Mouse (Mus musculus): ENCODE results near the gene Fbrsl1. TPM values are rescaled to one million over a fixed set of nuclear protein-coding genes. Genes with fewer than 3 reads are reported as not detected.

Gene Fbrsl1
- polyA plus RNA-seq, 2 experiments, result 20.8 to 49.8 TPM

DNA sequence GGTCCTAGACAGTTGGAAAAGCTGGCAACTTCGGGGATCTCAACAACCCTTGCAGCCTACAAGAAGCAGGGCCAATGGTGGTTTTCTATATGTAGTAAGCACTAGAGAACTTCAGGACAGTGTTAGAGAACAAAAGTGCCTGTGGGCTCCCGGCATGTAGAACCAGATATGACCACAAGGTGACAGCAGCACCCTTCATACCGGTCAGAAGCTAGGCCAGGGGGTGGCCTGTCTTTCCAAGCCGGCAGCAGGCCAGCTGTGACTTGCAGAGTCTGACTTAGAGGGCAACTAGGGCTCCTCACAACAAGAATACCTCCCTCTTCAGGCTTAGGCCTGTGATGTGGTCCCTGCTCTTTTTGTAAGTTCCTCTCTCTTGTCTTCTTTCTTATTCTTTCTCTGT lies 45.5 kb upstream of the Fbrsl1 start:
- 6% methylated on average over 4 of the region's 4 CpGs for WGBS
- peak; percentile 85 for DNase-seq (ENCODE audit: low spot score)
- Histone ChIP-seq H3K4me3 (replicated peaks; ENCODE audit: low read length) (no peak overlapping the region), H3K36me3 (ENCODE audit: control insufficient read depth, insufficient read depth, low read length) (no peaks in the 10 kb centered on the region), H3K27ac (replicated peaks; ENCODE audit: low read depth, low read length) (no peak overlapping the region), H3K4me2 (replicated peaks; ENCODE audit: low read depth, low read length, severe bottlenecking) (no peak overlapping the region), H3K9me3 (ENCODE audit: control insufficient read depth, low read length) (no peaks in the 10 kb centered on the region), H3K4me1 (ENCODE audit: control insufficient read depth, insufficient read depth, low read length) (peaks cover 3% of the 10 kb centered on the region), H3K27me3 (ENCODE audit: control insufficient read depth, insufficient read depth, low read length) (no peaks in the 10 kb centered on the region), H3K9ac (ENCODE audit: low read depth, low read length, severe bottlenecking) (no peak overlapping the region)
- peak; percentile 86 for ATAC-seq (ENCODE audit: low FRiP score, low read depth)
- no peak for TF ChIP-seq POLR2A (IDR thresholded peaks at IDR 0.05; ENCODE audit: borderline replicate concordance, extremely low read depth, insufficient read depth, insufficient read length)

DNA sequence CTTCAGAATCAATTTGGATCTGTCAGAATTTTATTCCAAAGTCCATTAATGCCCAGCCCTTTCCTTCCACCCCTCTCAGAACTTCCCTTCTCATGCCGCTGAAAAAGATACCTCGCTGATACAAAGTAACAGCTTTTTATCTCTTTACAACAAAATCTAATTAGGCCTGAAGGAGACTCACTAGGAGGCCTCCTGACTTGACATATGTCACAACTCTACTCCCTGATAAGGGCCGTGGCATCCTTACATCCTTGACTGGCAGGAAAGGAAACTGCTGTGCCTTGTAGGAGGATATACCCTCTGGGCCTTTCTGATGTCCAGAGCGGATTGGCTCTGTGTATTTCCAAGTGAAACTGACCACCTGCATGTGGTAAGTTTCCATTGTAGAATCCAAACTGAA lies 41.3 kb upstream of the Fbrsl1 start:
- Histone ChIP-seq H3K9me3 (ENCODE audit: control insufficient read depth, low read length) (no peaks in the 10 kb centered on the region), H3K36me3 (ENCODE audit: control insufficient read depth, insufficient read depth, low read length) (no peaks in the 10 kb centered on the region), H3K4me3 (replicated peaks; ENCODE audit: low read length) (no peak overlapping the region), H3K9ac (ENCODE audit: low read depth, low read length, severe bottlenecking) (no peak overlapping the region), H3K4me2 (replicated peaks; ENCODE audit: low read depth, low read length, severe bottlenecking) (no peak overlapping the region), H3K4me1 (ENCODE audit: control insufficient read depth, insufficient read depth, low read length) (peaks cover 3% of the 10 kb centered on the region), H3K27ac (replicated peaks; ENCODE audit: low read depth, low read length) (no peak overlapping the region), H3K27me3 (ENCODE audit: control insufficient read depth, insufficient read depth, low read length) (no peaks in the 10 kb centered on the region)
- DNase-seq (ENCODE audit: low spot score) (no peak), ATAC-seq (ENCODE audit: low FRiP score, low read depth) (no peak)
- WGBS, result 65% methylated on average over 4 of the region's 4 CpGs
- TF ChIP-seq POLR2A (IDR thresholded peaks at IDR 0.05; ENCODE audit: borderline replicate concordance, extremely low read depth, insufficient read depth, insufficient read length), result no peak

DNA sequence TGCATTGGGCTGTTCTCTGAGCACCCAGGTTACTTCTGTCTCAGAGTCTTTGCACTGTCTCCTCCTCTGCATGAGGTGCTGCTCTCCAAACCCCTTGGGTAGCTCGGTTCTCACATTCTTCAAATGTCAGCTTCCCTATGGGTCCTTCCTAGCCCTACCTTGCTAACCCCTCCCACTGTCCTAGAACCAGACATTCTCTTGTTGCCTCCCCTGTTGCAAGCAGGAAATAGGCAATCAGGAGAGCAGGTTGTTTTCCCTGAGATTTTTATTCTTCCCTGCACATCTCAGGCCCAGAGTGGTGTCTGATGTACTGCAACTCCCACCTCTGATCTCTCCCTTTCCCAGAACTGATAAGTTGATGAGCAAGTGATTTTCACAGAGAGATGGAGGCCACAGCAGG lies 39.6 kb upstream of the Fbrsl1 start:
- DNase-seq (ENCODE audit: low spot score) (no peak), ATAC-seq (ENCODE audit: low FRiP score, low read depth) (no peak)
- H3K36me3 ChIP-seq (ENCODE audit: control insufficient read depth, insufficient read depth, low read length), result no peaks in the 10 kb centered on the region
- no peaks in the 10 kb centered on the region for H3K4me1 ChIP-seq (ENCODE audit: control insufficient read depth, insufficient read depth, low read length)
- no peak for TF ChIP-seq POLR2A (IDR thresholded peaks at IDR 0.05; ENCODE audit: borderline replicate concordance, extremely low read depth, insufficient read depth, insufficient read length)
- 64% methylated on average over 1 of the region's 1 CpGs for WGBS
- H3K27ac ChIP-seq (replicated peaks; ENCODE audit: low read depth, low read length), result no peak overlapping the region
- no peak overlapping the region for H3K4me3 ChIP-seq (replicated peaks; ENCODE audit: low read length)
- H3K27me3 ChIP-seq (ENCODE audit: control insufficient read depth, insufficient read depth, low read length), result no peaks in the 10 kb centered on the region
- H3K4me2 ChIP-seq (replicated peaks; ENCODE audit: low read depth, low read length, severe bottlenecking), result no peak overlapping the region
- H3K9ac ChIP-seq (ENCODE audit: low read depth, low read length, severe bottlenecking), result no peak overlapping the region
- H3K9me3 ChIP-seq (ENCODE audit: control insufficient read depth, low read length), result no peaks in the 10 kb centered on the region

DNA sequence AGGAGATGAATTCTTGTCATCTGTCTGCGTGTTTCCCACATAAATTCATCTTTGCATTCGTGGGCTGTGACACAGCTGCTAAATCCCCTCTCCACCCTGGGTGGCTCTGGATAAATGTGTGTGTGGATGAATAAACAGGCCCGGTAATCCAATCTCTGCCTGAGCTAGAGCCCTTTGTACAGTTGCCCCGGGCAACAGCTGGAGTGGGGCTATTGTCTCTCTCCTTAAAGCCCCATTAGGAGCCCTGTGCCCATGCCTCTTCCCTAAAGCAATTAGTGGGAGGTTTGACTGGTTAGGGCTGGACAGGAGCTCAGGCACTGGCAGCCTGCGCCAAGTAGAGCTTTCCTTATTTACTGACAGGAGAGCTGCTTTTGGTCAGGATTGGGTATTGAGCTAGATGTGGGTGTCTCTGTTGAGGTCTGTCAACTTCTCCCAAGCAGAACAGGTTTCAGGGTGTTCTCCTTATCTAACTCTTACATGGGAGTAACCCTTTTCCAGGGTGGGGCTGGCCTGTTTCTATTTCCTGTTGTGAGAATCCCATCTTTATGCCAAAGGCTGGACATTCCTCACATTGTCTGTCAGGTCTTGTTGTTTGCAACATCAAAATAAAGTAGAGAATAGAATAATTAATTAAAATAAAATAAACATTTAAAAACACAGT lies 38.5 kb upstream of the Fbrsl1 start:
- no peak overlapping the region for H3K27ac ChIP-seq (replicated peaks; ENCODE audit: low read depth, low read length)
- no peak overlapping the region for H3K9ac ChIP-seq (ENCODE audit: low read depth, low read length, severe bottlenecking)
- ATAC-seq (ENCODE audit: low FRiP score, low read depth), result 0 out of 2 replicates have a peak, but pooled peaks have one; percentile 67

DNA sequence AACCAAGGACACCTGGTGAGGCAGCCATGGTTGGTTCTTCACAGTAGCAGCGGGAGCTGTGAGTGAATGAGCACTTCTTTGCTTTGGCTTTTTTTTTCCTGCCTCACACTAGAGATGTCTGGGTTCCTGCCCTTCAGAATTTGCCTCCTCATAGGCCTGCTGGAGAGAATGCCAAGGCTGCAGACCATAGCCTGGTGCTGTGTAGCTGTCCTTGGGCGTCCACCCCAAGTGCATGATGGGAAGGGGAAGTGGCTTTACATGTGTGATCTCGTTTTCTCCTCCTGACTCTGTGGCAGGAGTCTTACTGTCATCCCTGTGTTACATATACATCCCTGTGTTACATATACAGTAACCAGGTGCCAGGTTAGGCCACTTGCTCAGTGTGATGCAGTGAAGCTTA lies 36.4 kb upstream of the Fbrsl1 start:
- DNase-seq (ENCODE audit: low spot score) (no peak), ATAC-seq (ENCODE audit: low FRiP score, low read depth) (no peak)
- H3K27ac ChIP-seq (replicated peaks; ENCODE audit: low read depth, low read length), result no peak overlapping the region
- no peak for TF ChIP-seq POLR2A (IDR thresholded peaks at IDR 0.05; ENCODE audit: borderline replicate concordance, extremely low read depth, insufficient read depth, insufficient read length)
- WGBS, result 65% methylated on average over 3 of the region's 3 CpGs
- no peaks in the 10 kb centered on the region for H3K9me3 ChIP-seq (ENCODE audit: control insufficient read depth, low read length)
- no peaks in the 10 kb centered on the region for H3K4me1 ChIP-seq (ENCODE audit: control insufficient read depth, insufficient read depth, low read length)
- H3K36me3 ChIP-seq (ENCODE audit: control insufficient read depth, insufficient read depth, low read length), result no peaks in the 10 kb centered on the region
- H3K4me3 ChIP-seq (replicated peaks; ENCODE audit: low read length), result no peak overlapping the region
- no peak overlapping the region for H3K4me2 ChIP-seq (replicated peaks; ENCODE audit: low read depth, low read length, severe bottlenecking)
- H3K27me3 ChIP-seq (ENCODE audit: control insufficient read depth, insufficient read depth, low read length), result peaks cover 11% of the 10 kb centered on the region
- no peak overlapping the region for H3K9ac ChIP-seq (ENCODE audit: low read depth, low read length, severe bottlenecking)

More for the DNA sequence above, 38.5 kb upstream of the Fbrsl1 start:
- Histone ChIP-seq H3K4me2 (replicated peaks; ENCODE audit: low read depth, low read length, severe bottlenecking) (no peak overlapping the region), H3K36me3 (ENCODE audit: control insufficient read depth, insufficient read depth, low read length) (no peaks in the 10 kb centered on the region), H3K4me3 (replicated peaks; ENCODE audit: low read length) (no peak overlapping the region), H3K27me3 (ENCODE audit: control insufficient read depth, insufficient read depth, low read length) (no peaks in the 10 kb centered on the region), H3K4me1 (ENCODE audit: control insufficient read depth, insufficient read depth, low read length) (no peaks in the 10 kb centered on the region), H3K9me3 (ENCODE audit: control insufficient read depth, low read length) (no peaks in the 10 kb centered on the region)
- 40% methylated on average over 5 of the region's 5 CpGs for WGBS
- DNase-seq (ENCODE audit: low spot score), result no peak
- TF ChIP-seq POLR2A (IDR thresholded peaks at IDR 0.05; ENCODE audit: borderline replicate concordance, extremely low read depth, insufficient read depth, insufficient read length), result no peak

Data from limb, embryonic 14.5 days (tissue).